Mouse (Mus musculus) kidney, adult 2 months (tissue): ENCODE data around the gene Zbtb9. TPM values are rescaled to one million over a fixed set of nuclear protein-coding genes. Genes with fewer than 3 reads are reported as not detected.

Experiments used
- DNase-seq: peaks from one replicate; pipeline ENCODE4 v3.0.0; 2021
- H3K27ac ChIP-seq: fragments of 200-500 bp; 2 replicates; pipeline ENCODE4 v1.5.1; 2012; ENCODE audit warnings: low read depth, low read length, control low read depth, inconsistent platforms; ENCODE audit not compliant: insufficient read depth
- H3K27me3 ChIP-seq: fragments of 200-500 bp; replicated peaks from 2 replicates; pipeline ENCODE4 v1.6.1; 2012; ENCODE audit warnings: mild to moderate bottlenecking, moderate library complexity, low read length, inconsistent platforms; ENCODE audit not compliant: control insufficient read depth, insufficient read depth
- H3K36me3 ChIP-seq: fragments of 200-500 bp; 2 replicates; pipeline ENCODE4 v1.6.1; 2012; ENCODE audit warnings: mild to moderate bottlenecking, moderate library complexity, low read length, inconsistent platforms; ENCODE audit not compliant: control insufficient read depth, insufficient read depth
- H3K4me1 ChIP-seq: fragments of 200-500 bp; 2 replicates; pipeline ENCODE4 v1.6.1; 2011; ENCODE audit warnings: low read length; ENCODE audit not compliant: control insufficient read depth, insufficient read depth
- H3K4me3 ChIP-seq: fragments of 200-500 bp; 2 replicates; pipeline ENCODE4 v1.5.1; 2011; ENCODE audit warnings: mild to moderate bottlenecking, low read depth, low read length, control low read depth; ENCODE audit not compliant: insufficient read depth
- CTCF ChIP-seq: fragments of 200-500 bp; conservative IDR thresholded peaks from 2 replicates; pipeline ENCODE4 v1.5.1; 2011; ENCODE audit warnings: low read depth, mild to moderate bottlenecking, control low read depth, low read length, moderate library complexity, mixed read lengths; ENCODE audit not compliant: insufficient read depth, insufficient read length
- POLR2A ChIP-seq: fragments of 200-500 bp; IDR thresholded peaks from one replicate; pipeline ENCODE4 v1.6.1; 2011; ENCODE audit warnings: low read depth, low read length, control low read depth
- WGBS: fragments of 180-500 bp; shearing (Covaris S2); methylation state at CpG from one replicate; pipeline ENCODE4 v1.1.7; 2018; 5-methylcytosine and 5-hydroxymethylcytosine counted together
- polyA plus RNA-seq: library from polyadenylated mRNA; depleted of rRNA; stranded (reverse); fragments of >200 nt; gene quantifications from 2 replicates; pipeline ENCODE4 v1.2.3, GENCODE M21; 2012

Zbtb9 gene
- polyA plus RNA-seq, 1 experiment: 6.5 TPM

- Histone ChIP-seq H3K36me3 (no peaks in the 10 kb centered on the region), H3K27ac (peak overlapping the region; percentile 69), H3K4me3 (peak overlapping the region; percentile 77), H3K4me1 (peaks cover 6% of the 10 kb centered on the region; the same call in 1 of the 2 replicates), H3K27me3 (no peaks in the 10 kb centered on the region)
- TF ChIP-seq POLR2A: no peak
- no peak for TF ChIP-seq CTCF
- 5% methylated on average over 3 of the region's 3 CpGs for WGBS
- no peak for DNase-seq
Measured at GRCm38 (mm10) chr17:26939973-26940300, 33.0 kb upstream of the Zbtb9 start.

- Histone ChIP-seq H3K36me3 (no peaks in the 10 kb centered on the region), H3K4me1 (peaks cover 6% of the 10 kb centered on the region; the same call in 1 of the 2 replicates), H3K27ac (peak within 1 kb of the TSS; percentile 69), H3K4me3 (peak within 1 kb of the TSS; percentile 77), H3K27me3 (no peaks in the 10 kb centered on the region)
- WGBS: 8% methylated on average over 15 of the region's 24 CpGs
- no peak for DNase-seq
- TF ChIP-seq CTCF: no peak
- no peak for TF ChIP-seq POLR2A
Measured at GRCm38 (mm10) chr17:26941031-26941789, 31.8 kb upstream of the Zbtb9 start, which contains the start of gene Syngap1. Syngap1 (plus strand) TSS chr17:26941253.

DNA sequence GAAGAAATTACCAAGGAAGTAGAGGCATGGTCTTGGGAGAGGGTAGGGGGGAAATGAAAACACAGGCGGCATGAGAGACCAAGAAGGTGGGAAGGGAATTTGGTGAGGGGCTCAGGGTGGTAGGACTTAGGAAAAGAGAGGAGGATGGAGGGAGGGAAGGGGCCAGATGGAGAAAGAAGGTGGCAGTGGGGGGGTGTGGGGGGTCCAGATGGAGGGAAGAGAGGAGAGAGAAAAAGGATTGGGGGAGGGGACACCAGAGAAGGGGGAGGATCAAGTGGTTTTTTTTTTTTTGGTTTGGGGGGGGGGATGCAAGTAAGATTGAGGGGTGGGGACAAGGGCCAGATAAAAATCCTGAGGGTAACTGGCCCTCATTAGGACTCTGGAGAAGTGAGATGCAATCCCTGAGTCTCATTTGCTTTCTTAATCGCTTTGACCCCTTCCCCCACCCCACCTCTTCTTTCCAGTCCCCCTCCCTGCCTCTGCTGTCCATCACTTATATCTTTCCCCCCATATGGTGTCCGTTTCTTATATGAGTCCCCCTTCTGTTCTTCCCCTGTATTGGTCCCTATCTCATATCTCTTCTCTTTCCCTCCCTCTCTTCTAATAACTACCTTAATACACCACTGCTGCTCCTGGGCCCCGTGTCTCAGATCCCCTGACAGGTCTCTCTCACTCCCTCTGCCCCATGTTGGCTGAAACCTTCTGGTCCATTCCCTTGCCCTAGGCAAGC lies 31.0 kb upstream of the Zbtb9 start:
- H3K36me3 ChIP-seq: no peaks in the 10 kb centered on the region
- H3K4me3 ChIP-seq: no peak overlapping the region
- no peaks in the 10 kb centered on the region for H3K27me3 ChIP-seq
- no peak for DNase-seq
- no peak overlapping the region for H3K27ac ChIP-seq
- 40% methylated on average over 4 of the region's 4 CpGs for WGBS
- H3K4me1 ChIP-seq: peaks cover 6% of the 10 kb centered on the region; the same call in 1 of the 2 replicates
- TF ChIP-seq POLR2A (no peak), CTCF (no peak)

DNA sequence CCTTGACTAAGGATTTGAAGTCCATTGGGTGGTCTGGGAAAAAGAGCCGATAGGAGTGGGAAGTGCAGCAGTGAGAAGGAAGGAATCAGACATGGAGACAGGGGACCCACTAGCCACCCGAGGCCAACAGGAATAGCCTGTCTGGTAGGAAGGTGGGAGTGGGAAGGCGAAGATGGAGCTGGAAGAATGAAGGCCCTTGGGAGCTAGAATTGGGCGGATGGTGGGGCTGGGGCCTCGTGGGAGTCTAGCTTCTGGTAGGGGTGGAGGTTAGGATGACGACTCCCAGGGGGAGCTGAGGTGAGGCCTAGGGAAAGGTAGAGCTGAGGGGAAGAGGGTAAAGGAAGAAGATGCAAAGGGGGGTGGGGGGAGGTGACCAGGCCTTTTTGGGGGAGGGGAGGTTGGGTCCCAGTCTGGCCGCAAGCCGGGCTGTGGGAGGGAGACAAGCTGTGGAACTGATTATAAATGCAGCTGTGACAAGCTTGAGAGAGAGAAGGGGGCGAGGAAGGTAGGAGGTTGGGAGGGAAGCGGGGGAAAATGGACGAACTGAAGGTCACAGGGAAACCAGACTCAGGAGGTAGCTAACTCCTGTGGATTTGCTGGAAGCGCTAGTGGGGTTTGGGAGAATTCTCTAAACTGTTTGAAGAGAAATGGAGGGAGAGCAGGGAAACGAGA lies 27.0 kb upstream of the Zbtb9 start:
- peak overlapping the region; percentile 60 for H3K4me3 ChIP-seq
- 0 out of 2 replicates have a peak, but pooled peaks cover 4% of the 10 kb centered on the region for H3K4me1 ChIP-seq
- TF ChIP-seq POLR2A (no peak), CTCF (no peak)
- WGBS: 46% methylated on average over 13 of the region's 13 CpGs
- peak overlapping the region; percentile 36 for H3K27ac ChIP-seq
- H3K27me3 ChIP-seq: no peaks in the 10 kb centered on the region
- DNase-seq: no peak
- no peaks in the 10 kb centered on the region for H3K36me3 ChIP-seq

DNA sequence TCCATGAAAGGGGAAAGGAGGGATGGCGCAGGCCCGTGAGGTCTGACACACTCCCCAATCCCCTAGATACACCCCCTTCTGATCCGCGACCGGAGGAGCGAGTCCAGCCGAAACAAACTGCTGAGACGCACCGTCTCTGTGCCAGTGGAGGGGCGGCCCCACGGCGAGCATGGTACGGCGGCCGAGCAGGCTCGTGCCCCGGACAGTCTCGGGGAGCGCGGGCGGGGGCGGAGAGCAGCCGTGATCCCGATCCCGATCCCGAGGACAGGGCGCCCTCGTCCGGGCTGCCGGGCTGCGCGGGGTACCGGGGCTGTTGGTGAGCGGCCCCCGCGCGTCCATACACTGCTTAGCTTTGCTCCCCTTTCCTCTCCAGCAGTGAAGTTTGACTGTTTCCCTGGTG lies 26.4 kb upstream of the Zbtb9 start:
- Histone ChIP-seq H3K27ac (peak overlapping the region; percentile 36), H3K36me3 (no peaks in the 10 kb centered on the region), H3K4me1 (peaks cover 4% of the 10 kb centered on the region; the same call in 1 of the 2 replicates), H3K4me3 (peak overlapping the region; percentile 60), H3K27me3 (no peaks in the 10 kb centered on the region)
- peak; percentile 42 for TF ChIP-seq POLR2A
- TF ChIP-seq CTCF: peak; percentile 26
- under 1% methylated on average over 35 of the region's 37 CpGs for WGBS
- DNase-seq: peak; percentile 91

GRCm38 (mm10) chr17:26947231-26948100 lies 25.5 kb upstream of the Zbtb9 start:
- 82% methylated on average over 12 of the region's 12 CpGs for WGBS
- Histone ChIP-seq H3K27ac (no peak overlapping the region), H3K4me1 (peaks cover 4% of the 10 kb centered on the region), H3K27me3 (no peaks in the 10 kb centered on the region), H3K36me3 (no peaks in the 10 kb centered on the region), H3K4me3 (no peak overlapping the region)
- TF ChIP-seq POLR2A: no peak
- no peak for TF ChIP-seq CTCF
- no peak for DNase-seq
